Mouse (Mus musculus) small intestine, adult 2 months (tissue): ENCODE results near the gene AW822073.

Experiments used
- CTCF ChIP-seq: fragments of 200-500 bp; IDR thresholded peaks from 2 replicates; pipeline ENCODE4 v1.5.1; 2012; ENCODE audit warnings: low read depth, mild to moderate bottlenecking, control low read depth, inconsistent platforms, low read length, moderate library complexity, mixed read lengths; ENCODE audit not compliant: insufficient replicate concordance, insufficient read length; ENCODE audit errors: extremely low read depth
- POLR2A ChIP-seq: fragments of 200-500 bp; IDR thresholded peaks from 2 replicates; pipeline ENCODE4 v1.6.1; 2012; ENCODE audit warnings: low read depth, mild to moderate bottlenecking, control low read depth, inconsistent platforms, low read length, moderate library complexity

DNA sequence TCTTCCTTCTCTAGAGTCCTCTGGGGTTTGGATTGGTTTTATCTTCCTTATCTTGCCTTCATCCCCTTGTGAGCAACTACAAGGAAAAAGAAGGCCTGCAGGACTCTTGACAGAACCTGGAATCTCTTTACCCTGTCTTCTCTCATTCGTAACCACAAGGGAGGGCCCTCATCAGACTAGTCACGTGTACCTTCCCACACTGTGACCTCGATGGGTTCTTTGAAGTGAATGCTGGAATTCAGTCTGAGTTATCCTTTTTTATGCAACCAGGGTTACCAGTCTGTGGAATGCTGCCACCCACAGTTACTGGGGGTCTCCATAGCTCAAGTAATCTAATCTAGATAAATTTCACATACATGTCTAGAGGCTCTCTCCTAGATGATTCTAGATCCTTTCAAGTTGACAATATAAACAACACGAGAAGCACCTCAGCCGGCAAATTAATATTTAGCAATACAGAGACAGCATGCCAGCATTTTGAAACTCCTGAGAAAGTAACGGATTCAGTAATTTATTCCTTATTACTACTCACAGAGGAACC is 30.0 kb upstream of the AW822073 start:
- TF ChIP-seq CTCF (no peak), POLR2A (no peak)
